Mouse (Mus musculus) intestine, postnatal 0 days (tissue): ENCODE measurements around the gene Fbxo21. TPM values are rescaled to one million over a fixed set of nuclear protein-coding genes. Genes with fewer than 3 reads are reported as not detected.

Experiments
- ATAC-seq: fragments of 200-750 bp; cut with Nextera tagmentation; 2 replicates; pipeline ENCODE4 v1.8.0; 2017; ENCODE audit warnings: mild to moderate bottlenecking, moderate TSS enrichment, moderate library complexity
- H3K27ac ChIP-seq: fragments of 300-500 bp; sonication (generic); 2 replicates; pipeline ENCODE4 v1.5.1; 2014; ENCODE audit warnings: mild to moderate bottlenecking, low read depth, low read length, moderate library complexity
- H3K27me3 ChIP-seq: fragments of 300-500 bp; sonication (generic); replicated peaks from 2 replicates; pipeline ENCODE4 v1.6.1; 2014; ENCODE audit warnings: low read length, mixed read lengths; ENCODE audit not compliant: control insufficient read depth, insufficient read depth
- H3K36me3 ChIP-seq: fragments of 300-500 bp; sonication (generic); 2 replicates; pipeline ENCODE4 v1.6.1; 2014; ENCODE audit warnings: mild to moderate bottlenecking, moderate library complexity; ENCODE audit not compliant: control insufficient read depth, insufficient read depth
- H3K4me1 ChIP-seq: fragments of 300-500 bp; sonication (generic); replicated peaks from 2 replicates; pipeline ENCODE4 v1.6.1; 2014; ENCODE audit warnings: antibody characterized with exemption, low read length, mixed read lengths; ENCODE audit not compliant: control insufficient read depth, insufficient read depth
- H3K4me2 ChIP-seq: fragments of 300-500 bp; sonication (generic); replicated peaks from 2 replicates; pipeline ENCODE4 v1.6.1; 2014; ENCODE audit warnings: low read depth, mild to moderate bottlenecking, moderate library complexity
- H3K4me3 ChIP-seq: fragments of 300-500 bp; sonication (generic); 2 replicates; pipeline ENCODE4 v1.5.1; 2014; ENCODE audit warnings: low read depth, low read length
- H3K9ac ChIP-seq: fragments of 300-500 bp; sonication (generic); 2 replicates; pipeline ENCODE4 v1.6.1; 2014; ENCODE audit warnings: mild to moderate bottlenecking, low read depth, low read length
- H3K9me3 ChIP-seq: fragments of 300-500 bp; sonication (generic); 2 replicates; pipeline ENCODE4 v1.6.1; 2016; ENCODE audit warnings: mixed run types; ENCODE audit not compliant: control insufficient read depth
- CTCF ChIP-seq: sonication (generic); IDR thresholded peaks from 2 replicates; pipeline ENCODE4 v1.5.1; 2016; ENCODE audit warnings: low read depth, mild to moderate bottlenecking, control low read depth, antibody characterized with exemption, moderate library complexity
- WGBS: fragments of 180-500 bp; shearing (Covaris S2); extraction: QIAGEN DNeasy Blood & Tissue Kit; methylation state at CpG from one replicate; pipeline ENCODE4 v1.1.7; 2014; 5-methylcytosine and 5-hydroxymethylcytosine counted together
- polyA plus RNA-seq: library from polyadenylated mRNA; unstranded; fragments of >200 nt; fragmentation: Nextera tagmentation; extraction: Ambion mirVana; gene quantifications from 2 replicates; pipeline ENCODE4 v1.2.1, GENCODE M21; 2015

Gene Fbxo21
- polyA plus RNA-seq, 1 experiment from 2014 or later: 20.7 TPM

DNA sequence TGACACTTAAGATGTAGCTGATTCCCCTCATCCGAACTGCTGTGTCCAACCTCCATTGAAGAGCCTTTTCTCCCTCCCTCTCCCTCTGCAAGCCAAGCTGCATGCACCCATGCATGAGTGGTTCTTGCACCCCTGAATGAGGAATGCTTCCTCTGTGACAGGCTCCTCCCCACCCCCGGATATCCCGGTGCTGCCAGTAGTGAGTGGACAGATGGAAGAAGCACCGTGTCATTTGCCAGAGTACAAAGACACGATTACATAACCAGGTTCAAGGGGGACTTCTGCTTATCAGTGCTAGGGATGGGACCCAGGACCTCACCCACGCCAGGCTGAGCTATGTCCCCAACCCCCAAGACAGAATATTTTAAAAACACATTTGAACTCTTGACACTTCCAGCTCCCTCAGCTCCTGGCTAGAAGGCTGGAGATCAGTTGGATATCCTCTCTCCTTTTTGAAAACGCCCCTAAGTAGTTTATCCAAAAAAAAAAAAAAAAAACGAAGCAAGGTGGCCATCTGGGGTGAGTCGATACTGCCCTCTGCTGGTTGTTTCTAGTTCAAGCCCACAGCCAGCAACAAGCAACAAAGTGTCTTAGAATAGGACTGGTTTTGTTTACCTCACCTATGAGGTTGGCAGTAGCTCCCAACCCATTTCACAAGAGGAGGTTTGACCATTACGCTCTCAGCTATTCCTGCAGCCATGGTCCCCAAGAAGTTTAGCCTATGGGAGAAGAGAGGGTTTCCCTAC, 20.7 kb upstream of the Fbxo21 start:
- H3K4me2 ChIP-seq: no peak overlapping the region
- H3K9me3 ChIP-seq: no peaks in the 10 kb centered on the region
- TF ChIP-seq CTCF: peak; percentile 77
- H3K27me3 ChIP-seq: no peaks in the 10 kb centered on the region
- no peak overlapping the region for H3K9ac ChIP-seq
- no peak for ATAC-seq
- no peaks in the 10 kb centered on the region for H3K36me3 ChIP-seq
- 33% methylated on average over 10 of the region's 10 CpGs for WGBS
- no peaks in the 10 kb centered on the region for H3K4me1 ChIP-seq
- H3K4me3 ChIP-seq: no peak overlapping the region
- no peak overlapping the region for H3K27ac ChIP-seq

DNA sequence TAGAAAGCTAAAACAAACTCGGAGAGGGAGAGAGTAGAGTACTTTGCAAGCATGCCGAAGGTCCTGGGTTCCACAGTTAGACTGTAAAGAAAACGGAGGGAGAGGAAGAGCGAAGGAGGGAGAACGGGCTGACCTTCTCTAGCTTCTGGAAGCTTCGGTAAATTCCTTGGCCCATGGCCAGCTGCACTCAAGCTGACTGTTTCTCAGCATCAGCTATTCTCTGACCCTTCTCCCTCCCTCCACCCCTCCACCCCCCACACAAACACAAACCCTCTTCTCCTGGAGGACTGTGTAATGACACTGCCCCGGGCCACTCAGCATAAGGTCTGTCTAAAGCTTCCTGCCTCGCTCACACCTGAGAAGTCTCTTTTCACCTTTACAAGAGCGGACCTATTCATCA, 11.8 kb upstream of the Fbxo21 start:
- Histone ChIP-seq H3K9ac (no peak overlapping the region), H3K4me3 (no peak overlapping the region), H3K4me1 (no peaks in the 10 kb centered on the region), H3K36me3 (no peaks in the 10 kb centered on the region), H3K27me3 (no peaks in the 10 kb centered on the region), H3K27ac (no peak overlapping the region), H3K9me3 (no peaks in the 10 kb centered on the region), H3K4me2 (no peak overlapping the region)
- TF ChIP-seq CTCF: no peak
- 47% methylated on average over 9 of the region's 9 CpGs for WGBS
- ATAC-seq: no peak

DNA sequence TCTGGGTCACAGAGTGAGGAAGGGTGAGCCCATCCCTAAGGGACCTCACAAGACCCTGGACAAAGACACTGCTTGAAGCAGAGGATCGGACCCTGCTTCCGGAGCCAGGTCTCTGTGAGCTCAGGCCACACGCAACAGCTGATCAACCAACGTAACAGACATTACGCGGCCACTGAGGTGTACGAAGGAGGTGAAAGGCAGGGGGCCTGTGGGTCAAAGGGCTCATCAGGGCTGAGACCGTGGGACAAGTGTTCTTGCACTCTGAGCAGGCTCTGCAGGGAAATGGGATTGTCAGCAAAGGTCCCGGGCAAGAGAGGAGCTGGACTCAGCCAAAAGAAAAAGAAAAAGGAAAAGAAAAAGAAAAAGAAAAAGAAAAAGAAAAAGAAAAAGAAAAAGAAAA, 9.6 kb upstream of the Fbxo21 start:
- no peaks in the 10 kb centered on the region for H3K9me3 ChIP-seq
- H3K27ac ChIP-seq: no peak overlapping the region
- no peaks in the 10 kb centered on the region for H3K36me3 ChIP-seq
- H3K4me3 ChIP-seq: no peak overlapping the region
- H3K27me3 ChIP-seq: no peaks in the 10 kb centered on the region
- no peak for ATAC-seq
- no peaks in the 10 kb centered on the region for H3K4me1 ChIP-seq
- H3K9ac ChIP-seq: no peak overlapping the region
- whole genome bisulfite sequencing: 76% methylated on average over 9 of the region's 9 CpGs
- H3K4me2 ChIP-seq: no peak overlapping the region
- no peak for TF ChIP-seq CTCF

DNA sequence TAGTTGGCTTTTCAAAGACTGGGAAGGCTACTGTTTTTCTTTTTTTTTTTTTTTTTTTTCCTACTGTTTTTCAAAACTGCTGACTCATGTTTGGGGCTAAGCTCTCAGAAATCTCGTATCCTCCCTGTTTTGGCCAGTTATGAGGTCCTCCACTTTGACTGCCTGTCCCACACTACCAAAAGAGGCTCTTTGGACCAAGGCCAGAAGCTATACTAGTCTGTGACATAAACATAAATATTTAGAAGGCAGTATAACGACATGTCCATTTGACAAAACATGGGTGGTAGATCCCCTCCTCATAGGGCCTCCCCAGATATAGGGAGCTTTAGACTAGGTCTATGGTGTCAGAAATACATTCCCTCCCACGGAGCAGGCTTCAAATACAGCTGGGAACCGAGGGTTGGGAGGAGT, 8.9 kb upstream of the Fbxo21 start:
- WGBS: 33% methylated on average over 4 of the region's 4 CpGs

DNA sequence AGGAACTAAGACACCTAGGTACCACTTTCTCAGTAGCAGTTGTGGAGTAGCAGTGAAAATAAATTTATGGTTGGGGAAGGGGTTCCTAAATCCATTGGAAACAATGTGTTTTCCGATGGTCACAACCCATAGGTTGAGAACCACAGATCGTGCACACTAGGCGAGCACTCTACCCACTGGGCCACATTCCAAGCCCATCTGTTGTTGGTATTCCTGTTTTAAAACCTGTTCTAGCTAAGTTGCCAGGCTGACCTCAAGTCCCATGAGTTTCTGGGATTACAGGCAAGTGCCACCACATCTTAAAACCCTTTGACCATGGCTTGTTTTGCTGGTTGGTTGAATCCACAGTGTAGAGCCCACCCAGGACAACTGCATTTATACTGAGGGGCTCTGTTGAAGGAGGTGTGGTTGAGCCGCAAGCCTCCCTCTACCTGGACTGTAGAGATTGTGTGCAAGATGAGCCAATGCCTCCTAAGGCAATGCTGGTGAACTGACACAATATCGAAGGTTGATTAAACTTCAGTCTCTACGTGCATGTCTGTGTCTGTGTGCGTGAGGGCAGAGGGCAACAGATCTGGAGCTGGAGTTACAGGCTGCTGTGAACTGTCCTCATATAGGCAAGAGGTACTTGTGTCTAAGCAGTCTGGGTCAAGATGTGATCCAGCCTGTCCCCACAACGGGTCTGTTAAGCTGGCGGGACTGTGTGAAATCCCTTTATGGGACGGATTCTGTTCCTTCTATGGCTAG, 6.7 kb upstream of the Fbxo21 start:
- ATAC-seq: no peak
- no peak for TF ChIP-seq CTCF
- WGBS: 87% methylated on average over 10 of the region's 10 CpGs

More for the DNA sequence above, 8.9 kb upstream of the Fbxo21 start:
- no peak for TF ChIP-seq CTCF
- no peak overlapping the region for H3K27ac ChIP-seq
- no peaks in the 10 kb centered on the region for H3K36me3 ChIP-seq
- no peaks in the 10 kb centered on the region for H3K27me3 ChIP-seq
- no peaks in the 10 kb centered on the region for H3K9me3 ChIP-seq
- ATAC-seq: peak; percentile 25; the same call in 1 of the 2 replicates
- no peak overlapping the region for H3K4me2 ChIP-seq
- no peak overlapping the region for H3K4me3 ChIP-seq
- no peak overlapping the region for H3K9ac ChIP-seq
- H3K4me1 ChIP-seq: no peaks in the 10 kb centered on the region

DNA sequence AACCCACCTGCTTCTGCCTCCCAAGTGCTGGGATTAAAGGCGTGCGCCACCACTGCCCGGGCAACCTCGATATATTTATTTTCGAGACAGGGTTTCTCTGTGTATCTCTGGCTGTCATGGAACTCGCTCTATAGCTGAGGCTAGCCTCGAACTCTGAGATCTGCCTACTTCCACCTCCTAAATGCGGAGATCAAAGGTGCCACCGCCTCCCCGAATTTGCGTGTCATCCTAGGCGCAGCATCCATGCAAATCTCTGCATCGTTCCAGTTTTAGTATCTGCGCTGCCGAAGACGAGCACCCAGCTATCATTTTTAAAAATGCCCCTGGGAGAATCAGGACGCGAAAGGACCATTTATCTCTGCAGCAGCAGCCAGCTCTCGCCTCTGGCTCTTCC, 270 bp upstream of the Fbxo21 start:
- H3K27me3 ChIP-seq: no peaks in the 10 kb centered on the region
- peaks cover 2% of the 10 kb centered on the region; the same call in 1 of the 2 replicates for H3K4me1 ChIP-seq
- H3K4me2 ChIP-seq: peak overlapping the region; percentile 84
- H3K9me3 ChIP-seq: no peaks in the 10 kb centered on the region
- H3K4me3 ChIP-seq: peak overlapping the region; percentile 84
- no peak overlapping the region for H3K9ac ChIP-seq
- peaks cover 6% of the 10 kb centered on the region; the same call in 1 of the 2 replicates for H3K36me3 ChIP-seq
- no peak for TF ChIP-seq CTCF
- WGBS: 22% methylated on average over 19 of the region's 19 CpGs
- no peak for ATAC-seq
- H3K27ac ChIP-seq: no peak overlapping the region

More for the DNA sequence above, 6.7 kb upstream of the Fbxo21 start:
- H3K4me1 ChIP-seq: no peaks in the 10 kb centered on the region
- no peak overlapping the region for H3K27ac ChIP-seq
- no peak overlapping the region for H3K4me3 ChIP-seq
- no peaks in the 10 kb centered on the region for H3K27me3 ChIP-seq
- no peaks in the 10 kb centered on the region for H3K36me3 ChIP-seq
- H3K9me3 ChIP-seq: no peaks in the 10 kb centered on the region
- no peak overlapping the region for H3K4me2 ChIP-seq
- no peak overlapping the region for H3K9ac ChIP-seq
